Mouse (Mus musculus): ENCODE results near the gene Gm11213. TPM values are rescaled to one million over a fixed set of nuclear protein-coding genes. Genes with fewer than 3 reads are reported as not detected.

Gm11213 gene
- total RNA-seq (2021), result not detected in 2 replicates
- long read RNA-seq, result 0 reads

DNA sequence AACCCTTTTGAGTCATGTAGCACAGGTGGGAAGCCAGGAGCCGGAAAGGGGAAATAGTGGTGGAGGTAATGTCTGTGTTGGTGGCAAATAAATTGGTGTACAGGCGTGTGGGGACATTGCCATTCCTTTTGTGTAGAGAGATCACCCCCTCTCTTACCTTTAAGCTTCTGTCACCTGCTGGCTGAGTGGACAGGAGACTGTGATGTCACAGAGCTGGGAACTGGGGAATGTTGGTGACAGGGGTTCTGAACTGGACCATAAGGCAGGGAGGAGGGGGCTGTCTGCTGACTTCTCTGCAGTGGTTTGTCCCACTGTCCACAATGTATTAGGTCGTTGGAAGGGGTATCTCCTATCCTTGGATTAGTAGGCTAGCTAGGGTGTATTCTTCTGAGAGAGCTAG lies at the start of gene Gm11213:
Gene Gm11213, minus strand, starts transcription at position 317 of the 400 bp plus-strand sequence.
- DNase-seq, result no peak

GRCm38 (mm10) chr4:63654381-63654780 lies 49.3 kb upstream of the Gm11213 start:
- peak; percentile 12 for DNase-seq

DNA sequence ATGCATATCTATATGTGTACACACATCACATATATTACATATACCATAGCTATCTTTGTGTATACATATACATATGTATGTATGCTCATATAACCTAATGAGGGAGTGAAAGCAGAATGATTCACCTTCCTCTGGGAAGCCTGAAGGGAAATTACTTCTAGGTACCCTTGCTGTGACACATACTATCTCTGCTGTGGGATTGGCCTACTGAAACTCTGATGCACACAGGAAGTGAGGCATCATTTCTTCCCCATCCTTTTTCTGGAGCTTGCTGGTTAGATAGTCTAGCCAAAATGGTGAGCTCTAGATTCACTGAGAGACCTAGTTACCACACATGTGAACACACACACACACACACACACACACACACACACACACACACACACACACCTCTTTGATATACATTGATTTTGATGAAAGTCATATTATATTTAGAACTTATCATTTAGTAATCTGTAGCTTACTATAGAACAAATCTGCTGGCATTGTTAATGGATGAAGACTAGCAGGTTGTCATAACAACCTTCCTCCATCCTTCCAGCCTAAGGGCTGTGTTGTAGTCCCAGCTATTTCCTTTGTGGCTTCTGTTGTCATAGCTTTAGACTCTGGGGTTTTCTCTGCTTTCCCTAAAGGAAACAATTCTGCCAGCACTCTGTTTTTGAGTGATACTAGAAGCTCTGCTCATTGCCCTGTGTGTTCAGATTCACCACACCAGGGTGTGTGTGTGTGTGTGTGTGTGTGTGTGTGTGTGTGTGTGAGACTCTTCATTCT lies 39.1 kb upstream of the Gm11213 start:
- DNase-seq, result no peak

DNA sequence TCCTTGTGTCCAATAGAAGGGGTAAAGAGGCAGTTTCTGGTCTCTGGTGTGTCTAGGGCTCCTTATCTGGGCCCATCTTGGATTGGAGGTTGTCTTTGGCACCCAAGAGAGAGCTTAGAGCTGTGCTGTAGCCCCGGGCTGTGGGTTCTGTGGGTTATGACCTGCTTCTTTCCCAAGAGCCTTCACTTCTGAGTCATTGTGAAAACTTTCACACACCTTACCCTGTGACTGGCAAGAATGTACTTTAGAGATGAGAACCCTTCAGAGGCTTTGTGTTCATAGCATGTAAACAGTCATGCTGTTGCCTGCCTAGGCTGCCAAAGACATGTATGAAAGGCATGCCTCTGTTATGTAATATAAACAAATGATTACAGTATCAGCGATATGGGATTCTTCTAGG lies 34.8 kb upstream of the Gm11213 start:
- DNase-seq, result no peak

- DNase-seq, result no peak
Observed at GRCm38 (mm10) chr4:63638603-63639002, 33.5 kb upstream of the Gm11213 start.

DNA sequence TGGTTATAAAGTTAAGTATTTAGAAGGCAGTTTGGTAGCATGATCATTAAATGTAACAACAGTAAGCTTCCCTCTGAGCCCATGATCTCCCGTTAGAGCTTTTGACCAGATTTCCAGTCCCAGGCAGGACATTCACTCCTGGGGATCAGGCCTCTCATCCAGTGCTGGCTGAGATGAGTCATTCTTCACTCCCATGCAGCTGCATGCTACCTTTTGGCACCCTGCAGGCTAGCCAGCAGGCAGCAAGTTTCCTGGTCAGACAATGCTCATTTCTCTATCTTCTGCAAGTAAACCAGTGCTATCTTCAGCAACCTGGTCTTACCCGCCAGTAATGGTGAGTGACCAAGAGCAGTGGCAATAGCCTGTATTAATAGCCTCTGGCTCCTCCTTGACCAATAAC lies 28.1 kb upstream of the Gm11213 start:
- DNase-seq, result no peak

GRCm38 (mm10) chr4:63627111-63627510 lies 22.1 kb upstream of the Gm11213 start:
- DNase-seq, result no peak

GRCm38 (mm10) chr4:63625563-63626080 lies 20.6 kb upstream of the Gm11213 start:
- DNase-seq, result no peak

GRCm38 (mm10) chr4:63622378-63622835 lies 17.3 kb upstream of the Gm11213 start, which contains the start of gene Tex48:
Gene Tex48 (minus strand): TSS chr4:63622428.
- peak; percentile 33 for DNase-seq

GRCm38 (mm10) chr4:63621861-63622260 lies 16.8 kb upstream of the Gm11213 start:
- no peak for DNase-seq

DNA sequence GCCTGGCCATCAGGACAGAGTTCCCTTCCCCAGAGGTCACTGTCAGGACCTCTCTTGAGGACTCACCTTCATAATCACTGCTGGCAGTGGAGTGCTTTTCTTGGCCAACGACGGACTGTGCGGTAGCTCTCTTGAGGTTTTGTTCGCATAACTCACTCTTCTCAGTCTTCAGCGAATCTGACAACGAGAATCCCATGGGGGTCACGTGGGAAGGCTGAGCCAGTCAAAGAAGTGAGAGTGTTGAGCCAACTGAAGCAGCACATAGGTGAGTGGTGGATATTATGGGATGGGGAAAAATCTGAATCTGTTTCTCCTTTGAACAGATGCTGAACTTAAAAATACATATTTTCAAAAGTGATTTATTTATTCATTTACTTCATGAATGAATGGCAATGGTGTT lies 3.3 kb upstream of the Gm11213 start:
- no peak for DNase-seq

GRCm38 (mm10) chr4:63605968-63606367 lies 907 bp upstream of the Gm11213 start:
- no peak for DNase-seq

GRCm38 (mm10) chr4:63605545-63605944 lies 484 bp upstream of the Gm11213 start:
- DNase-seq, result no peak

GRCm38 (mm10) chr4:63601263-63601662 lies 3.8 kb downstream of the Gm11213 start:
- no peak for DNase-seq

DNA sequence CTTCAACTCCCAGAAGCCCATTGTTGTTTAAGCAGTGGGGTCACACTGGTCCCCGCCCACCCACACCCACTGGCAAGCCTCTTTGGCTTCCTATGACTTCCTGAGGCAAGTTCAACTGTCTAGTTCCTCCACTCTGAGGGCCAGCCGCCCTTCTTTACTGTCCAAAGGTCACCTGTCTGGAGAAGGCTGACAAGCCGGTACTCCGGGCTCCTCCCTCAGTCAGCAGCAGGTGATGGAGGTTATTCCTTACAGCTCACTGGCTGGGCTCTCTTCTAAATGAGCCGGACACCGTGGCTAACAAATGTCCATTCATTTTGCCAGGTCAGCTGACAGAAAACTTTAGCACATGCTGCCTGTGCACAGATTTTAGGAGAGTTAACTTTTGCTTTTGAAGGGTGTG lies 4.3 kb downstream of the Gm11213 start:
- no peak for DNase-seq

GRCm38 (mm10) chr4:63596010-63596409 lies 9.1 kb downstream of the Gm11213 start:
- no peak for DNase-seq

DNA sequence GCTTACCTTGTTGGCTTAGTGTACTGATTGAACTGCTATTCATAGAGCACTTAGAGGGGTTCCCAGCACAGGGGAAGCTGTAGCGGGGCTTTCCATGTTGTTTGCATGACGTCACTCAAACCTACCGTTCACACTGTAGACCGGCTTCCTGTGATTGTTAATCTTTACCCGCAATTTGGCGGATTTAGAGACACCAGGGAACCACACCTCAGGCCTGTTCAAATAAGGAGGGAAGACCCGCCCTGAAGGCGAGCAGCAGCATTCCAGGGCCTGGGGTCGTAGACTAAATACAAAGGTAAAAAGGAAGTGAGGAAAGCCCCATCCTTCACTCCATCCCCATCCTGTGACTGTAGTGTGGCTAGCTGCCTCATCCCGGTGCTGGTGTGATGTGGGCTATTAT lies 9.8 kb downstream of the Gm11213 start:
- no peak for DNase-seq

DNA sequence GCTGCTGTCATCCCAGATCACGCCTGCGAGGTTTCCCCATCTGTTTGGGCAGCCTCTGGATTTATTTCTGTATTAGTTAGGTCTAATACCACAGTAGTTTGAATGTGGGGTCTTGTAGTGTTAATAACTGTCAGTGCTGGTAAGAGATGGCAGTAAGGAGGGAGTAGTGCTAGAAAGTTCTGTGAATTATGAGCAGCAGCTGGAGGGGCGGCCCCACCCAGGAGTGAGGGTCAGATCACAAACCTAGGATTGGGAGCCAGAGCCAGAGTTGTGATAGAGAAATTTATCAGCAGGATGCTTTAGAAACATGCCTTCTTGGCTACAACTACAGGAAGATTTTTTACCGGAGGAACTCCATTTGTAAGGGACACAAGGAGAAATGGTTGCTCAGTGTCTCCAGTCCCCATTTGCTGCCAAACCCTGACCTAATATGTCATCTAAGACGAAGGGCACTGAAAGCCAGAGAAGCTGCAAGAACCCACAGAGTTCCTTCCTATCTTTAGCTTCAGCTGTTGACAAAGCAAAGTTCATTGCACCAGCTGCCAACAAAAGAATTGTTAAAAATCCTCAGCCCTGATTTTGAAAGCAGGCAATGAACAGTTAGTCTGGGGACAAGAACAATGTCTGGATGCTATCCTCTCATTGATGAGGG lies 10.5 kb downstream of the Gm11213 start:
- no peak for DNase-seq

DNA sequence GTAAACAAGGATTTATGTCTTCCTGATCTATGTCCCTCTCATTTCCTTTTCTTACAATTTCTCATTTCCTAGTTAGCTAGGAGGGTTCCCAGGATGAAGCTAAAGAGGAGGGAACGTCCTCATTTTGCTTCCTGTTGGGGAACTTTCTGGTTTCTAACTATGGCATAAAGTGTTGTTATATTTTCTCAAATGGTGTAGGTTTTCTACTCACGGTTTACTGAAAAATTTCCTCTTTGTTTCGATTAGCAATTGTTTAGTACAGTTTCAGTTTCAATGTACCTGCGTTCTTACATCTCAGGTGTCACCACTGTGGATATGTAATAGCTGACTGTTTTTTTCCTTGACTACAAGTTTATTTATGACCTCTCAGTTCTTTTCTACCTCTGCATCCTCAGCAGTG lies 14.5 kb downstream of the Gm11213 start:
- DNase-seq, result no peak

DNA sequence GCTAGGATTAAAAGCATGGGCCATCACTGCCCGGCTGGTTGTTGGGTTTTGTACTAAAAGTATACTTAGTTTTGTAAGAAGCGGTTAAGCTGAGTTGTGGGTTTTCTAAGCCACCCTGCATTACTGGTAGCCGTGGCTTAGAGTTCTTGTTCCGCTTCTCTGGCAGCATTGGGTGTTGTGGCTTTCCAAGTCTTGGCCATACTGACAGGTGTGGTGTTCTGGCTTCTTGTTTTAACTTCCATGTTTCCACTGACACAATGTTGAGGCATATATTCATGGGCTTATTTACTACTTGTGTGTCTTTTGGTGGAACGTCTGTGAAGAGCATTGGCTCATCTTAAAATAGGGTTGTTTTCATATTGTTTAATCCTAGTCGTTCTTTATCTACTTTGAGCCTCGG lies 15.1 kb downstream of the Gm11213 start:
- no peak for DNase-seq

DNA sequence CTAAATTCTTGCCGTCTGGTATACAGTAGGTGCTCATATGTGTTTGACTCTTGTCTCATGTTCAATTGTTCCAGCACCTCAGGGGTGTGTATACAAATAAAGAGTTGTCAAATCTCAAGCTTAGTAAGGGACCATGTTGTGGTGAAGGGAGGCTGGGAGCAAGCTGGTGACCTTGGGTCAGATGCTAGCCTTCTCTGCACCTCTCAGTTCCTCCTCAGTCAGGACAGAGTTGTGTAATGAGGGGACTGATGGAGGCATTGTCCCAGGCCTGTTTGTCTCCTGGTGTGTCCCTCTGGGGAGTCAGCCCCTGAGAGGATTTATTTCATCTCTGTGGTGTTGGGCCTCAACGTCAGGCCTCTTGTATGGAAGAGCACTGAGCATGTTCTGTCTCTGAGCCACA lies 18.8 kb downstream of the Gm11213 start:
- no peak for DNase-seq

GRCm38 (mm10) chr4:63585216-63585615 lies 19.8 kb downstream of the Gm11213 start:
- DNase-seq, result no peak

DNA sequence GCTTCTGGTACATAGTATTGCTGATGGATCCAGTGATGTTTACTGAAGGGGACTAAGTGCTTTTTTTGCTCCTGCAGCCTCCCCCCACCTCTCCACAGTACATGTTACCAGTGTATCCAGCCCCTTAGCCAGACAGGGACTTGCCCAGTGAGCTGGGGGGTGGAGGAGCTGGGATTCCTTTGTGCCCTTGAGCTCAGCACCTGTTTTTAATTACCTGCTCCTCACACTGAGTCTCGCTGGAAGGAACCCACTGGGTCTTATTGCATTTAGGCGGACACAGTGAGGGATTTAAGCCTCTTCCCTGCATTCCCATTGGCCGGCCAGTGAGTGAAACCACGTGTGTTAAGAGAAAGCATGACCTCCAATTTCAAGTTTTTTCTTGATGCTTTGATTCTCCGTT lies 22.5 kb downstream of the Gm11213 start:
- DNase-seq, result no peak

- DNase-seq, result no peak
Observed at GRCm38 (mm10) chr4:63580078-63580477, 25.0 kb downstream of the Gm11213 start.

All from adrenal gland, postnatal 25 days (tissue).